Mouse (Mus musculus): ENCODE measurements around the gene Klk7. TPM values are rescaled to one million over a fixed set of nuclear protein-coding genes. Genes with fewer than 3 reads are reported as not detected.

Gene Klk7
- polyA plus RNA-seq, 1 experiment from 2014 or later = not detected

- Histone ChIP-seq H3K4me1 (ENCODE audit: control insufficient read depth, insufficient read depth, low read length) (0 out of 2 replicates have a peak, but pooled peaks cover 4% of the 10 kb centered on the region), H3K9ac (ENCODE audit: low read depth, low read length) (no peak overlapping the region), H3K4me3 (ENCODE audit: low read length) (no peak overlapping the region), H3K4me2 (replicated peaks; ENCODE audit: low read depth, low read length) (no peak overlapping the region), H3K27me3 (ENCODE audit: control insufficient read depth, insufficient read depth, low read length) (0 out of 2 replicates have a peak, but pooled peaks cover 6% of the 10 kb centered on the region), H3K36me3 (ENCODE audit: control insufficient read depth, insufficient read depth, low read length) (no peaks in the 10 kb centered on the region), H3K9me3 (ENCODE audit: control insufficient read depth, low read length) (no peaks in the 10 kb centered on the region), H3K27ac (ENCODE audit: low read depth, low read length) (no peak overlapping the region)
- no peak for ATAC-seq (ENCODE audit: low FRiP score, low TSS enrichment)
- WGBS = 85% methylated on average over 1 of the region's 1 CpGs
Measured at GRCm38 (mm10) chr7:43785286-43785685, 25.8 kb upstream of the Klk7 start.

GRCm38 (mm10) chr7:43788096-43788495 lies 23.0 kb upstream of the Klk7 start:
- Histone ChIP-seq H3K9ac (ENCODE audit: low read depth, low read length) (no peak overlapping the region), H3K4me3 (ENCODE audit: low read length) (no peak overlapping the region), H3K27me3 (ENCODE audit: control insufficient read depth, insufficient read depth, low read length) (0 out of 2 replicates have a peak, but pooled peaks cover 3% of the 10 kb centered on the region), H3K4me2 (replicated peaks; ENCODE audit: low read depth, low read length) (no peak overlapping the region), H3K27ac (ENCODE audit: low read depth, low read length) (no peak overlapping the region), H3K9me3 (ENCODE audit: control insufficient read depth, low read length) (no peaks in the 10 kb centered on the region), H3K4me1 (ENCODE audit: control insufficient read depth, insufficient read depth, low read length) (no peaks in the 10 kb centered on the region), H3K36me3 (ENCODE audit: control insufficient read depth, insufficient read depth, low read length) (no peaks in the 10 kb centered on the region)
- ATAC-seq (ENCODE audit: low FRiP score, low TSS enrichment) = no peak
- WGBS = 72% methylated on average over 3 of the region's 3 CpGs

- H3K4me3 ChIP-seq (ENCODE audit: low read length) = no peak overlapping the region
- H3K4me2 ChIP-seq (replicated peaks; ENCODE audit: low read depth, low read length) = no peak overlapping the region
- no peaks in the 10 kb centered on the region for H3K27me3 ChIP-seq (ENCODE audit: control insufficient read depth, insufficient read depth, low read length)
- no peaks in the 10 kb centered on the region for H3K9me3 ChIP-seq (ENCODE audit: control insufficient read depth, low read length)
- no peak overlapping the region for H3K9ac ChIP-seq (ENCODE audit: low read depth, low read length)
- H3K27ac ChIP-seq (ENCODE audit: low read depth, low read length) = no peak overlapping the region
- no peak for ATAC-seq (ENCODE audit: low FRiP score, low TSS enrichment)
- no peaks in the 10 kb centered on the region for H3K36me3 ChIP-seq (ENCODE audit: control insufficient read depth, insufficient read depth, low read length)
- no peaks in the 10 kb centered on the region for H3K4me1 ChIP-seq (ENCODE audit: control insufficient read depth, insufficient read depth, low read length)
- 51% methylated on average over 2 of the region's 2 CpGs for WGBS
Measured at GRCm38 (mm10) chr7:43789295-43789694, 21.8 kb upstream of the Klk7 start.

GRCm38 (mm10) chr7:43791591-43791990 lies 19.5 kb upstream of the Klk7 start, which contains the start of gene Klk9:
Gene Klk9 (plus strand): TSS chr7:43791891.
- Histone ChIP-seq H3K36me3 (ENCODE audit: control insufficient read depth, insufficient read depth, low read length) (no peaks in the 10 kb centered on the region), H3K9me3 (ENCODE audit: control insufficient read depth, low read length) (no peaks in the 10 kb centered on the region), H3K9ac (ENCODE audit: low read depth, low read length) (no peak within 1 kb of the TSS), H3K4me3 (ENCODE audit: low read length) (no peak within 1 kb of the TSS), H3K27ac (ENCODE audit: low read depth, low read length) (no peak within 1 kb of the TSS), H3K4me2 (replicated peaks; ENCODE audit: low read depth, low read length) (no peak within 1 kb of the TSS), H3K4me1 (ENCODE audit: control insufficient read depth, insufficient read depth, low read length) (peaks cover 6% of the 10 kb centered on the region), H3K27me3 (ENCODE audit: control insufficient read depth, insufficient read depth, low read length) (peaks cover 7% of the 10 kb centered on the region; the same call in 1 of the 2 replicates)
- WGBS = 75% methylated on average over 7 of the region's 7 CpGs
- ATAC-seq (ENCODE audit: low FRiP score, low TSS enrichment) = no peak

GRCm38 (mm10) chr7:43796355-43796754 lies 14.7 kb upstream of the Klk7 start:
- H3K27me3 ChIP-seq (ENCODE audit: control insufficient read depth, insufficient read depth, low read length) = peaks cover 7% of the 10 kb centered on the region; the same call in 1 of the 2 replicates
- H3K9me3 ChIP-seq (ENCODE audit: control insufficient read depth, low read length) = no peaks in the 10 kb centered on the region
- no peaks in the 10 kb centered on the region for H3K36me3 ChIP-seq (ENCODE audit: control insufficient read depth, insufficient read depth, low read length)
- WGBS = 7% methylated on average over 8 of the region's 8 CpGs
- peak overlapping the region; percentile 68 for H3K4me2 ChIP-seq (replicated peaks; ENCODE audit: low read depth, low read length)
- ATAC-seq (ENCODE audit: low FRiP score, low TSS enrichment) = 0 out of 2 replicates have a peak, but pooled peaks have one; percentile 30
- H3K4me1 ChIP-seq (ENCODE audit: control insufficient read depth, insufficient read depth, low read length) = peaks cover 10% of the 10 kb centered on the region
- peak overlapping the region; percentile 45; the same call in 1 of the 2 replicates for H3K9ac ChIP-seq (ENCODE audit: low read depth, low read length)
- no peak overlapping the region for H3K27ac ChIP-seq (ENCODE audit: low read depth, low read length)
- peak overlapping the region; percentile 58 for H3K4me3 ChIP-seq (ENCODE audit: low read length)

- ATAC-seq (ENCODE audit: low FRiP score, low TSS enrichment) = peak; percentile 63
- peak within 1 kb of the TSS; percentile 58 for H3K4me3 ChIP-seq (ENCODE audit: low read length)
- no peak within 1 kb of the TSS for H3K27ac ChIP-seq (ENCODE audit: low read depth, low read length)
- H3K36me3 ChIP-seq (ENCODE audit: control insufficient read depth, insufficient read depth, low read length) = no peaks in the 10 kb centered on the region
- H3K4me1 ChIP-seq (ENCODE audit: control insufficient read depth, insufficient read depth, low read length) = peaks cover 10% of the 10 kb centered on the region
- no peaks in the 10 kb centered on the region for H3K9me3 ChIP-seq (ENCODE audit: control insufficient read depth, low read length)
- under 1% methylated on average over 28 of the region's 28 CpGs for WGBS
- peaks cover 7% of the 10 kb centered on the region; the same call in 1 of the 2 replicates for H3K27me3 ChIP-seq (ENCODE audit: control insufficient read depth, insufficient read depth, low read length)
- peak within 1 kb of the TSS; percentile 68 for H3K4me2 ChIP-seq (replicated peaks; ENCODE audit: low read depth, low read length)
- peak within 1 kb of the TSS; percentile 45 for H3K9ac ChIP-seq (ENCODE audit: low read depth, low read length)
Measured at GRCm38 (mm10) chr7:43797333-43797769, 13.7 kb upstream of the Klk7 start, which contains the start of gene Klk8. Gene Klk8 (plus strand): TSS chr7:43797577.

- H3K27me3 ChIP-seq (ENCODE audit: control insufficient read depth, insufficient read depth, low read length) = peaks cover 7% of the 10 kb centered on the region; the same call in 1 of the 2 replicates
- 39% methylated on average over 13 of the region's 13 CpGs for WGBS
- peak; percentile 45; the same call in 1 of the 2 replicates for ATAC-seq (ENCODE audit: low FRiP score, low TSS enrichment)
- peaks cover 10% of the 10 kb centered on the region for H3K4me1 ChIP-seq (ENCODE audit: control insufficient read depth, insufficient read depth, low read length)
- peak overlapping the region; percentile 45; the same call in 1 of the 2 replicates for H3K9ac ChIP-seq (ENCODE audit: low read depth, low read length)
- peak overlapping the region; percentile 58 for H3K4me3 ChIP-seq (ENCODE audit: low read length)
- H3K4me2 ChIP-seq (replicated peaks; ENCODE audit: low read depth, low read length) = peak overlapping the region; percentile 68
- H3K27ac ChIP-seq (ENCODE audit: low read depth, low read length) = no peak overlapping the region
- H3K9me3 ChIP-seq (ENCODE audit: control insufficient read depth, low read length) = no peaks in the 10 kb centered on the region
- no peaks in the 10 kb centered on the region for H3K36me3 ChIP-seq (ENCODE audit: control insufficient read depth, insufficient read depth, low read length)
Measured at GRCm38 (mm10) chr7:43797844-43798462, 13.1 kb upstream of the Klk7 start.

GRCm38 (mm10) chr7:43799876-43800275 lies 11.2 kb upstream of the Klk7 start:
- no peak overlapping the region for H3K9ac ChIP-seq (ENCODE audit: low read depth, low read length)
- H3K36me3 ChIP-seq (ENCODE audit: control insufficient read depth, insufficient read depth, low read length) = no peaks in the 10 kb centered on the region
- 80% methylated on average over 7 of the region's 7 CpGs for WGBS

GRCm38 (mm10) chr7:43815211-43815610 lies 4.1 kb downstream of the Klk7 start:
- no peak overlapping the region for H3K4me2 ChIP-seq (replicated peaks; ENCODE audit: low read depth, low read length)
- H3K4me1 ChIP-seq (ENCODE audit: control insufficient read depth, insufficient read depth, low read length) = no peaks in the 10 kb centered on the region
- no peaks in the 10 kb centered on the region for H3K27me3 ChIP-seq (ENCODE audit: control insufficient read depth, insufficient read depth, low read length)
- H3K9me3 ChIP-seq (ENCODE audit: control insufficient read depth, low read length) = no peaks in the 10 kb centered on the region
- WGBS = 89% methylated on average over 7 of the region's 7 CpGs
- no peak for ATAC-seq (ENCODE audit: low FRiP score, low TSS enrichment)
- H3K27ac ChIP-seq (ENCODE audit: low read depth, low read length) = no peak overlapping the region
- H3K9ac ChIP-seq (ENCODE audit: low read depth, low read length) = no peak overlapping the region
- H3K36me3 ChIP-seq (ENCODE audit: control insufficient read depth, insufficient read depth, low read length) = no peaks in the 10 kb centered on the region
- H3K4me3 ChIP-seq (ENCODE audit: low read length) = no peak overlapping the region

More at GRCm38 (mm10) chr7:43799876-43800275, 11.2 kb upstream of the Klk7 start:
- no peak overlapping the region for H3K4me3 ChIP-seq (ENCODE audit: low read length)
- peaks cover 10% of the 10 kb centered on the region for H3K4me1 ChIP-seq (ENCODE audit: control insufficient read depth, insufficient read depth, low read length)
- H3K27me3 ChIP-seq (ENCODE audit: control insufficient read depth, insufficient read depth, low read length) = peaks cover 7% of the 10 kb centered on the region; the same call in 1 of the 2 replicates
- H3K9me3 ChIP-seq (ENCODE audit: control insufficient read depth, low read length) = no peaks in the 10 kb centered on the region
- no peak overlapping the region for H3K4me2 ChIP-seq (replicated peaks; ENCODE audit: low read depth, low read length)
- H3K27ac ChIP-seq (ENCODE audit: low read depth, low read length) = no peak overlapping the region
- no peak for ATAC-seq (ENCODE audit: low FRiP score, low TSS enrichment)

All from kidney, embryonic 14.5 days (tissue).